Mouse (Mus musculus): ENCODE measurements around the gene Map2k2.

DNA sequence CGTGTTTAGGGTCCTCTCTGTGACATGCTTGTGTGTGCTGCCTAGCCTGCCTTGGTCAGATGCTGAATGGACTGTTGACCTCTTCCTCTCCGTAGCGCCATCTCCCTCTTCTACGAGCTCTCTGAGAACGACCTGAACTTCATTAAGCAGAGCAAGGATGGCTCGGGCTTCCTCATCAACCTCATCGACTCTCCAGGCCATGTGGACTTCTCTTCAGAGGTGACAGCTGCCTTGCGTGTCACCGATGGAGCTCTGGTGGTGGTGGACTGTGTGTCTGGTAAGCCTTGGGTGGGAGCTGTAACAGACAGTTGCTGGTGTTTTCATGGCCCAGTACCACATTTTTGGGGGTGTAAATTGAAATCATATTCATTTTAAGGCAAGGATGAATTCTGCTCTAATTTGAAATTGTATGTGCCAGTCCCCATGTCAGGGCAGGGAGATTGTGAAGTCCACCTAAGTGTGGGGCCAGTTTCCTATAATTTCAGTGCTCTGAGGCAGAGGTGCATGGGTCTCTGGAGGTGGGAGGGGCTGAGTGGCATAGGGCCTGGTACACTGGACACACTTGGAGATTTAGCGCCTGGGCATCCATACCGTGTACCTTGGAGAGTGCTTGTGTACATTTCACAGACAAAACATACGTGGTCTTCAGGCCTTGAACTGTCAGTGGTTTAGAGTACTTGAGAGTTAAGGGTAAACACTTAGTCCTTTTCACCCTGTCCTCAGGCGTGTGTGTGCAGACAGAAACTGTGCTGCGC is 72.4 kb downstream of the Map2k2 start:
- TF ChIP-seq CTCF (IDR thresholded peaks at IDR 0.05; ENCODE audit: extremely low read depth, insufficient read depth, insufficient read length, insufficient replicate concordance): no peak
- no peak for TF ChIP-seq POLR2A (IDR thresholded peaks at IDR 0.05; ENCODE audit: low read depth, low read length)

All from spleen, adult 2 months (tissue).